Mouse (Mus musculus) liver, embryonic 14.5 days (tissue): Measurements from ENCODE around the gene Gm13090. TPM values are rescaled to one million over a fixed set of nuclear protein-coding genes. Genes with fewer than 3 reads are reported as not detected.

Source experiments
- ATAC-seq: fragments of 200-750 bp; cut with Nextera tagmentation; 2 replicates; pipeline ENCODE4 v1.8.0; 2017; ENCODE audit warnings: moderate number of reproducible peaks, mild to moderate bottlenecking, moderate library complexity; ENCODE audit not compliant: insufficient read depth
- DNase-seq, 3 experiments: peaks; one replicate each; pipeline ENCODE4 v3.0.0-alpha.2; 2012 to 2013; ENCODE audit warnings: low read depth in 3 of 3, low spot score in 3 of 3
- H3K27ac ChIP-seq: fragments of 300-500 bp; sonication (generic); 2 replicates; pipeline ENCODE4 v1.5.1; 2014; ENCODE audit warnings: moderate library complexity, mild to moderate bottlenecking, control low read depth, inconsistent platforms
- H3K27me3 ChIP-seq: fragments of 300-500 bp; sonication (generic); 2 replicates; pipeline ENCODE4 v1.6.1; 2014; ENCODE audit warnings: mild to moderate bottlenecking, low read length, moderate library complexity; ENCODE audit not compliant: control insufficient read depth, insufficient read depth
- H3K36me3 ChIP-seq: fragments of 300-500 bp; sonication (generic); replicated peaks from 2 replicates; pipeline ENCODE4 v1.6.1; 2014; ENCODE audit warnings: low read depth; ENCODE audit not compliant: control insufficient read depth, insufficient read depth
- H3K4me1 ChIP-seq, 2 experiments: fragments of 200-500 bp in 1 of 2; fragments of 300-500 bp in 1 of 2; sonication (generic) in 1 of 2; replicated peaks; 2 replicates each; pipeline ENCODE4 v1.6.1; 2012 to 2014; ENCODE audit warnings: antibody characterized with exemption in 1 of 2, inconsistent platforms in 1 of 2, low read length in 1 of 2; ENCODE audit not compliant: control insufficient read depth in 2 of 2, insufficient read depth in 2 of 2
- H3K4me2 ChIP-seq: fragments of 300-500 bp; sonication (generic); 2 replicates; pipeline ENCODE4 v1.6.1; 2014; ENCODE audit warnings: low read depth, mild to moderate bottlenecking, control low read depth, moderate library complexity
- H3K4me3 ChIP-seq, 2 experiments: fragments of 200-500 bp in 1 of 2; fragments of 300-500 bp in 1 of 2; sonication (generic) in 1 of 2; 2 replicates each; pipeline ENCODE4 v1.5.1; 2012 to 2014; ENCODE audit warnings: low read depth in 2 of 2, low read length in 2 of 2, mild to moderate bottlenecking in 2 of 2, control low read depth in 1 of 2, inconsistent platforms in 1 of 2, moderate library complexity in 1 of 2; ENCODE audit not compliant: insufficient read depth in 1 of 2
- H3K9ac ChIP-seq: fragments of 300-500 bp; sonication (generic); replicated peaks from 2 replicates; pipeline ENCODE4 v1.6.1; 2014; ENCODE audit warnings: mild to moderate bottlenecking, control low read depth, moderate library complexity
- H3K9me3 ChIP-seq: fragments of 300-500 bp; sonication (generic); 2 replicates; pipeline ENCODE4 v1.6.1; 2016; ENCODE audit warnings: low read length, mixed read lengths; ENCODE audit not compliant: control insufficient read depth
- CTCF ChIP-seq: IDR thresholded peaks from 2 replicates; pipeline ENCODE4 v1.5.1; 2016; ENCODE audit warnings: antibody characterized with exemption, low read depth, control low read depth
- EP300 ChIP-seq: IDR thresholded peaks from 2 replicates; pipeline ENCODE4 v1.6.1; 2016; ENCODE audit warnings: antibody characterized with exemption, low read depth
- WGBS: fragments of 180-500 bp; shearing (Covaris S2); extraction: QIAGEN DNeasy Blood & Tissue Kit; methylation state at CpG from one replicate; pipeline ENCODE4 v1.1.7; 2014; ENCODE audit not compliant: insufficient replicate concordance; 5-methylcytosine and 5-hydroxymethylcytosine counted together
- polyA plus RNA-seq, 2 experiments: library from polyadenylated mRNA; depleted of rRNA in 1 of 2; stranded (reverse) in 1 of 2; unstranded in 1 of 2; fragments of >200 nt; fragmentation: Nextera tagmentation in 1 of 2; extraction: Ambion mirVana in 1 of 2; gene quantifications; 2 replicates each; pipeline versions ENCODE4 v1.2.1 to v1.2.3; 2012 to 2014

Gm13090 gene
- polyA plus RNA-seq, 2 experiments = not detected

GRCm38 (mm10) chr4:151044944-151045570, 44.3 kb upstream of the Gm13090 start:
- Histone ChIP-seq H3K36me3 (peaks cover 12% of the 10 kb centered on the region), H3K27ac (no peak overlapping the region; the same call in 1 of the 2 replicates), H3K4me1 (peaks cover 3 to 13% of the 10 kb centered on the region in 2 experiments; a peak in 3 of 4 replicates), H3K9ac (peak overlapping the region; percentile 48), H3K9me3 (no peaks in the 10 kb centered on the region), H3K27me3 (no peaks in the 10 kb centered on the region), H3K4me2 (peak overlapping the region; percentile 99), H3K4me3 (peak overlapping the region; percentile 59 to 62)
- no peak for ATAC-seq
- no peak for DNase-seq
- no peak for TF ChIP-seq CTCF
- 7% methylated on average over 21 of the region's 21 CpGs for WGBS

- H3K4me3 ChIP-seq = no peak overlapping the region
- H3K27me3 ChIP-seq = no peaks in the 10 kb centered on the region
- TF ChIP-seq CTCF (no peak), EP300 (no peak)
- H3K9me3 ChIP-seq = no peaks in the 10 kb centered on the region
- DNase-seq (no peak), ATAC-seq (no peak)
- WGBS = 65% methylated on average over 3 of the region's 3 CpGs
- H3K36me3 ChIP-seq = peaks cover 13% of the 10 kb centered on the region
- H3K4me1 ChIP-seq = peaks cover 3 to 13% of the 10 kb centered on the region in 2 experiments; a peak in 3 of 4 replicates
- H3K9ac ChIP-seq = no peak overlapping the region
- H3K4me2 ChIP-seq = no peak overlapping the region
- no peak overlapping the region for H3K27ac ChIP-seq
Measured at GRCm38 (mm10) chr4:151046524-151046923, 42.8 kb upstream of the Gm13090 start.

GRCm38 (mm10) chr4:151051162-151051561, 38.2 kb upstream of the Gm13090 start:
- no peaks in the 10 kb centered on the region for H3K9me3 ChIP-seq
- WGBS = 70% methylated on average over 1 of the region's 1 CpGs
- no peak overlapping the region for H3K4me2 ChIP-seq
- H3K9ac ChIP-seq = no peak overlapping the region
- no peak overlapping the region for H3K27ac ChIP-seq
- H3K4me3 ChIP-seq = no peak overlapping the region
- H3K36me3 ChIP-seq = peaks cover 15% of the 10 kb centered on the region
- no peaks in the 10 kb centered on the region for H3K27me3 ChIP-seq
- ATAC-seq = no peak
- H3K4me1 ChIP-seq = peaks cover under 1% of the 10 kb centered on the region in 2 experiments
- no peak for TF ChIP-seq CTCF
- no peak for TF ChIP-seq EP300
- DNase-seq = no peak

DNA sequence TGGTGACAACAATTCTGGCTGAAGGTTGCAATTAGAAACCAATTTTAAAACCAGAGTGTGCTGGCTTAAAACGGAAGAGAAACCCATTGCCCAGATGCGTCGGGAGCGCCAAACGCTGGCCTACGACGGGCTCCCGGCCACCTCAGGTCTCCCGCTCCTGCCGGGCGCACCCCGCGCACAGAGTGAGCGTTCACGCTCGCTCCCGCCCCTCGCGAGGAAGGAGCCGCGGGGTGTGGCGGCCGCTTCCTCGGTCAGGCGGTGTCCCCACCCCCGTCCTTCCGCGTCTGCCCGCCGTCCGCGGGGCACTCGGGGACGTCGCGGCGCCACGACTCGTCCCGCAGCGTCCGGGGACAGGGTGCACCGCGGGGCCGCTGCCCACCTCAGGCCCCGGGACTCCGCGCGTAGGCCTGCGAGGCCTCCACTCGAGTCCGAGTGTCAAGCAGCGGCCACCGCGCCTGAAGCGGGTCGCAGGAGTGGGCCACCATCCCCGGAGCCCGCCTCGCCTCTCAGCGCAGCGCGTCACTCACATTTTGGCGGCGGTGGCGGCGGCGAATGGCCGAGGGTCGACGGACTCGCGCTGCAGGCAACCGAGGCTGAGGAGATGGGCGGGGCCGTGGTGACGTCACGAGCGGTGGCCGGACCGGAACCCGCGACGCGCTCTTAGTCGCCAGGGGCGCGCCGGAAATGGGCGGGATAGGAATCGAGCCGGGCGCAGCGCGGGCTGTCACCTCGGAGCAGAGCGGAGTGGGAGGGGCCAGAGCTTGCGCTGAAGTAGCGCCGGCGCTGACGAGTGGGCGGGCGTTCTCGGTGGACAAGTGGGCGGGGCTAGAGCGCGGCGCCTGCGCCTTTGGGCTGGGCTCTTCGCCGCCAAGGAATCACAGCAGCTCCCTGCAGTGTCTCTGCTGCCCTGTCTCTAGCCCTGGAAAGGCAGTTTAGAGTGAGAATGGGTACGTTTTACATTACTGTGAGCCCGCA, 31.7 kb upstream of the Gm13090 start, which contains the start of gene Vamp3:
TSS of gene Vamp3 (minus strand) at position 617 of the 975 bp plus-strand sequence.
- WGBS = under 1% methylated on average over 114 of the region's 114 CpGs
- ATAC-seq = peak; percentile 98

More for the DNA sequence above, 31.7 kb upstream of the Gm13090 start, which contains the start of gene Vamp3:
- TF ChIP-seq EP300 (no peak), CTCF (no peak)
- H3K27ac ChIP-seq = peak within 1 kb of the TSS; percentile 84
- peak within 1 kb of the TSS; percentile 91 for H3K4me2 ChIP-seq
- H3K4me3 ChIP-seq = peak within 1 kb of the TSS; percentile 79 to 83
- H3K4me1 ChIP-seq = peaks cover 8 to 12% of the 10 kb centered on the region in 2 experiments
- H3K9me3 ChIP-seq = no peaks in the 10 kb centered on the region; the same call in 1 of the 2 replicates
- peak within 1 kb of the TSS; percentile 98 for H3K9ac ChIP-seq
- peak; percentile 95 to 97 (median 96) for DNase-seq
- H3K27me3 ChIP-seq = no peaks in the 10 kb centered on the region
- H3K36me3 ChIP-seq = peaks cover 2% of the 10 kb centered on the region; the same call in 1 of the 2 replicates
